Mouse (Mus musculus): ENCODE results near the gene Stab2.

GRCm38 (mm10) chr10:86961542-86962466 lies 46.0 kb downstream of the Stab2 start:
- TF ChIP-seq POLR2A (IDR thresholded peaks at IDR 0.05; ENCODE audit: borderline replicate concordance, control insufficient read depth, low read depth, low read length), result no peak
- no peak for TF ChIP-seq CTCF (IDR thresholded peaks at IDR 0.05; ENCODE audit: control insufficient read depth, insufficient read depth, low read length)

All from bone marrow, adult 2 months (tissue).